Mouse (Mus musculus) MEL (cell line): ENCODE measurements around the gene Ednra. TPM values are rescaled to one million over a fixed set of nuclear protein-coding genes. Genes with fewer than 3 reads are reported as not detected.

Experiments used
- DNase-seq: peaks from one replicate; pipeline ENCODE4 v3.0.0; 2011; ENCODE audit warnings: low read depth, low spot score
- H3K27ac ChIP-seq: 2 replicates; pipeline ENCODE4 v1.5.1; 2012; ENCODE audit warnings: low read depth, mild to moderate bottlenecking, control low read depth, low read length, moderate library complexity; ENCODE audit not compliant: control insufficient read depth
- H3K27me3 ChIP-seq, 2 experiments: fragments of 150-350 bp in 1 of 2; sonication (generic) in 1 of 2; 2 replicates each; pipeline ENCODE4 v1.6.1; 2012; ENCODE audit warnings: low read length in 2 of 2, mild to moderate bottlenecking in 2 of 2, improper control_type of control experiment in 1 of 2, moderate library complexity in 1 of 2; ENCODE audit not compliant: insufficient read depth in 2 of 2, control insufficient read depth in 1 of 2
- H3K36me3 ChIP-seq, 2 experiments: 2 replicates each; pipeline ENCODE4 v1.6.1; 2012 to 2014; ENCODE audit warnings: low read length in 2 of 2, improper control_type of control experiment in 1 of 2, inconsistent platforms in 1 of 2, mild to moderate bottlenecking in 1 of 2; ENCODE audit not compliant: insufficient read depth in 2 of 2, control insufficient read depth in 1 of 2
- H3K4me1 ChIP-seq, 2 experiments: fragments of 150-350 bp in 1 of 2; sonication (generic) in 1 of 2; 2 replicates each; pipeline ENCODE4 v1.6.1; 2012; ENCODE audit warnings: low read length in 2 of 2, improper control_type of control experiment in 1 of 2, mild to moderate bottlenecking in 1 of 2; ENCODE audit not compliant: insufficient read depth in 2 of 2, control insufficient read depth in 1 of 2
- H3K4me3 ChIP-seq, 2 experiments: fragments of 150-350 bp in 1 of 2; sonication (generic) in 1 of 2; 2 replicates each; pipeline ENCODE4 v1.5.1; 2012; ENCODE audit warnings: low read depth in 2 of 2, low read length in 2 of 2, mild to moderate bottlenecking in 2 of 2, moderate library complexity in 2 of 2, control low read depth in 1 of 2, improper control_type of control experiment in 1 of 2; ENCODE audit not compliant: control insufficient read depth in 1 of 2, insufficient read depth in 1 of 2
- H3K79me2 ChIP-seq: 2 replicates; pipeline ENCODE4 v1.6.1; 2012; ENCODE audit warnings: mild to moderate bottlenecking, low read length, moderate library complexity; ENCODE audit not compliant: control insufficient read depth, poor library complexity, insufficient read depth
- H3K9ac ChIP-seq: 2 replicates; pipeline ENCODE4 v1.6.1; 2012; ENCODE audit warnings: low read depth, mild to moderate bottlenecking, control low read depth, low read length, moderate library complexity; ENCODE audit not compliant: control insufficient read depth, poor library complexity, severe bottlenecking
- H3K9me3 ChIP-seq: fragments of 150-350 bp; sonication (generic); replicated peaks from 2 replicates; pipeline ENCODE4 v1.6.1; 2012; ENCODE audit warnings: mild to moderate bottlenecking, low read length, improper control_type of control experiment, moderate library complexity; ENCODE audit not compliant: insufficient read depth
- BHLHE40 ChIP-seq: IDR thresholded peaks from 2 replicates; pipeline ENCODE4 v1.6.1; 2012; ENCODE audit warnings: low read depth, mild to moderate bottlenecking, inconsistent platforms, low read length, improper control_type of control experiment, borderline replicate concordance
- CHD1 ChIP-seq: IDR thresholded peaks from 2 replicates; pipeline ENCODE4 v1.6.1; 2012; ENCODE audit warnings: low read depth, mild to moderate bottlenecking, inconsistent platforms, low read length, improper control_type of control experiment
- CHD2 ChIP-seq: IDR thresholded peaks from 2 replicates; pipeline ENCODE4 v1.6.1; 2011; ENCODE audit warnings: low read length, improper control_type of control experiment
- E2F4 ChIP-seq: IDR thresholded peaks from 2 replicates; pipeline ENCODE4 v1.6.1; 2011; ENCODE audit warnings: low read depth, low read length, improper control_type of control experiment, borderline replicate concordance
- ELF1 ChIP-seq: IDR thresholded peaks from 2 replicates; pipeline ENCODE4 v1.6.1; 2014; ENCODE audit warnings: low read depth, mild to moderate bottlenecking, inconsistent platforms, low read length, improper control_type of control experiment, moderate library complexity
- ETS1 ChIP-seq: IDR thresholded peaks from 2 replicates; pipeline ENCODE4 v1.6.1; 2012; ENCODE audit warnings: low read depth, mild to moderate bottlenecking, inconsistent platforms, low read length, improper control_type of control experiment, moderate library complexity
- GATA1 ChIP-seq: IDR thresholded peaks from 2 replicates; pipeline ENCODE4 v1.6.1; 2011; ENCODE audit warnings: low read depth, low read length, improper control_type of control experiment
- HCFC1 ChIP-seq: IDR thresholded peaks from 2 replicates; pipeline ENCODE4 v1.6.1; 2012; ENCODE audit warnings: low read depth, mild to moderate bottlenecking, inconsistent platforms, low read length, improper control_type of control experiment, moderate library complexity
- MAX ChIP-seq: IDR thresholded peaks from 2 replicates; pipeline ENCODE4 v1.6.1; 2011; ENCODE audit warnings: low read length, improper control_type of control experiment
- MAZ ChIP-seq: IDR thresholded peaks from 2 replicates; pipeline ENCODE4 v1.6.1; 2012; ENCODE audit warnings: low read depth, mild to moderate bottlenecking, inconsistent platforms, low read length, improper control_type of control experiment
- MEF2A ChIP-seq: IDR thresholded peaks from 2 replicates; pipeline ENCODE4 v1.6.1; 2014; ENCODE audit warnings: low read depth, mild to moderate bottlenecking, inconsistent platforms, low read length, improper control_type of control experiment; ENCODE audit not compliant: poor library complexity, insufficient replicate concordance, severe bottlenecking; ENCODE audit errors: extremely low read depth
- MXI1 ChIP-seq: IDR thresholded peaks from 2 replicates; pipeline ENCODE4 v1.6.1; 2011; ENCODE audit warnings: mild to moderate bottlenecking, low read depth, low read length, improper control_type of control experiment
- POLR2AphosphoS5 ChIP-seq: IDR thresholded peaks from 2 replicates; pipeline ENCODE4 v1.6.1; 2012; ENCODE audit warnings: low read depth, borderline replicate concordance, mild to moderate bottlenecking, inconsistent platforms, low read length, moderate library complexity, mixed read lengths
- RAD21 ChIP-seq: IDR thresholded peaks from 2 replicates; pipeline ENCODE4 v1.6.1; 2011; ENCODE audit warnings: mild to moderate bottlenecking, low read depth, low read length, improper control_type of control experiment
- SIN3A ChIP-seq: IDR thresholded peaks from 2 replicates; pipeline ENCODE4 v1.6.1; 2012; ENCODE audit warnings: low read length, improper control_type of control experiment, inconsistent platforms
- TAL1 ChIP-seq: IDR thresholded peaks from 2 replicates; pipeline ENCODE4 v1.6.1; 2012; ENCODE audit warnings: mild to moderate bottlenecking, inconsistent platforms, low read length, moderate library complexity, mixed read lengths
- ZC3H11A ChIP-seq: IDR thresholded peaks from 2 replicates; pipeline ENCODE4 v1.6.1; 2012; ENCODE audit warnings: low read depth, mild to moderate bottlenecking, inconsistent platforms, low read length, improper control_type of control experiment
- ZMIZ1 ChIP-seq: IDR thresholded peaks from 2 replicates; pipeline ENCODE4 v1.6.1; 2012; ENCODE audit warnings: low read depth, mild to moderate bottlenecking, inconsistent platforms, low read length, improper control_type of control experiment, moderate library complexity
- ZNF384 ChIP-seq: IDR thresholded peaks from 2 replicates; pipeline ENCODE4 v1.6.1; 2012; ENCODE audit warnings: low read depth, mild to moderate bottlenecking, inconsistent platforms, low read length, improper control_type of control experiment
- polyA plus RNA-seq, 2 experiments: library from polyadenylated mRNA; stranded (reverse) in 1 of 2; unstranded in 1 of 2; fragments of >175 nt in 1 of 2; fragments of >200 nt in 1 of 2; gene quantifications; 2 replicates each; pipeline versions ENCODE4 v1.2.1 to v1.2.4; 2012; ENCODE audit warnings: low replicate concordance in 2 of 2, low read depth in 1 of 2; ENCODE audit not compliant: insufficient read length in 2 of 2, insufficient read depth in 1 of 2, missing spikeins in 1 of 2
- total RNA-seq: library from RNA; depleted of rRNA; stranded (reverse); fragments of 300-350 nt; gene quantifications from 2 replicates; pipeline ENCODE4 v1.2.3, GENCODE M21; 2012

Gene Ednra
- total and polyA plus RNA-seq, 3 experiments: not detected

DNA sequence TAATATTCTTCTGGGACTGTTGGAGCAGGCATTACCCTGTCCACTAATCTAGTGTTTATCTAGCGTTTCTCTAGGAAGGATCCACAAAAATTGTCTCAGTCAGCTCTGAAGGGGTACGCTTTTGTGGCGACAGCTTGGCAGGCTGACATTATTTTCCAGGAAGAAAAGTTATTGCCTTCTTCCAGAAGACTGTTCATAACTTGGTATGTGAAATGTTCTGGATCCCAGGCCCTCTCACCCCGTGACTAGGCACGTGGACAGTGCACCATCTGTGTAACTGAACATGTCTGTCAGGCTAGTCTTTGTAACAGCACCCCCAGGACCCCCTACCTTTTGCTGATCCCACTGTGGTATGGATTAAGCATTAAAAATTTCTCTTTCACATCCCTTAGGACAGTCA, 1.1 kb upstream of the Ednra start:
- H3K9me3 ChIP-seq: no peaks in the 10 kb centered on the region
- TF ChIP-seq E2F4: no peak
- TF ChIP-seq CHD2: no peak
- no peak for TF ChIP-seq SIN3A
- no peak for TF ChIP-seq HCFC1
- no peak for TF ChIP-seq ETS1
- TF ChIP-seq ZC3H11A: no peak
- no peak for TF ChIP-seq ZNF384
- no peak for TF ChIP-seq RAD21
- no peak for TF ChIP-seq POLR2AphosphoS5
- no peak for TF ChIP-seq MXI1
- H3K4me1 ChIP-seq: no peaks in the 10 kb centered on the region
- no peaks in the 10 kb centered on the region for H3K79me2 ChIP-seq
- H3K27ac ChIP-seq: no peak overlapping the region
- H3K36me3 ChIP-seq: no peaks in the 10 kb centered on the region
- no peak overlapping the region for H3K4me3 ChIP-seq
- no peaks in the 10 kb centered on the region for H3K27me3 ChIP-seq
- H3K9ac ChIP-seq: no peak overlapping the region
- no peak for DNase-seq

DNA sequence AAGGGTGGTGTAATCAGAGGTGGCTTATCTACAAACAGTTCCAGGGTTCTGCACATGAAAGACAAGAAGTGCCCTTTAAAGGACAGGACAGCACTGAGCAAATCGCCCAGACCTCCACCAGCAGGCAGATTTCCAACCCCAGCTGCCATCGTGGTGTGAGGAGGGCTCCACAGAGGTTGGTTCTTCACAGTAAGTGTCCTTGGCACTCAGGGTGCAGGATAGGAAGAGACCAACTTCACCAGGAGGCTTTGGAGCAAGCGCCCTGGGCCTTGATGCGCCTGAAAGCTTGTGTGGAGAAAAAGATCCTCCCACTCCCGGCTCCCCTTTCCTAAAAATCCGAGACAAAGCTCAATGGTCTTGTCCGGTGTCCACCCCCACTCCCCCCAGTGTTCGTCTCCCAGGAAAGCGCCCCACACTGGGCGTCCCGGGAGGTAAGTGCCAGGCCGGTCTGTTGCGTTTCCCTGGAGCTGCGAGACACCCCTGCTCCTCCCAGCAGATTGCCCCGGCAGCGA, 674 bp downstream of the Ednra start:
- no peak for DNase-seq
- no peaks in the 10 kb centered on the region for H3K4me1 ChIP-seq
- H3K4me3 ChIP-seq: no peak overlapping the region
- no peaks in the 10 kb centered on the region for H3K9me3 ChIP-seq
- no peak overlapping the region for H3K9ac ChIP-seq
- no peak overlapping the region for H3K27ac ChIP-seq
- no peak for TF ChIP-seq POLR2AphosphoS5
- TF ChIP-seq MAX: no peak
- no peak for TF ChIP-seq SIN3A
- TF ChIP-seq BHLHE40: no peak
- no peak for TF ChIP-seq ELF1
- no peak for TF ChIP-seq CHD1
- no peak for TF ChIP-seq E2F4
- TF ChIP-seq GATA1: no peak
- TF ChIP-seq MEF2A: no peak
- no peak for TF ChIP-seq MAZ
- TF ChIP-seq ZC3H11A: no peak
- no peak for TF ChIP-seq ZMIZ1
- TF ChIP-seq ZNF384: no peak
- no peak for TF ChIP-seq TAL1
- TF ChIP-seq, all 39 proteins: peak for 0
- no peaks in the 10 kb centered on the region for H3K36me3 ChIP-seq
- no peaks in the 10 kb centered on the region for H3K27me3 ChIP-seq
- H3K79me2 ChIP-seq: no peaks in the 10 kb centered on the region
